Mouse (Mus musculus): ENCODE measurements at regions not wholly inside any gene's neighbourhood (a gene's known extent, or its start where the extent isn't known, plus 50 kb on each side); places are given as distances from the start of the nearest gene placed in this dataset.
A peak's percentile ranks its signal among the peaks of the same experiment; 100 is the strongest.

DNA sequence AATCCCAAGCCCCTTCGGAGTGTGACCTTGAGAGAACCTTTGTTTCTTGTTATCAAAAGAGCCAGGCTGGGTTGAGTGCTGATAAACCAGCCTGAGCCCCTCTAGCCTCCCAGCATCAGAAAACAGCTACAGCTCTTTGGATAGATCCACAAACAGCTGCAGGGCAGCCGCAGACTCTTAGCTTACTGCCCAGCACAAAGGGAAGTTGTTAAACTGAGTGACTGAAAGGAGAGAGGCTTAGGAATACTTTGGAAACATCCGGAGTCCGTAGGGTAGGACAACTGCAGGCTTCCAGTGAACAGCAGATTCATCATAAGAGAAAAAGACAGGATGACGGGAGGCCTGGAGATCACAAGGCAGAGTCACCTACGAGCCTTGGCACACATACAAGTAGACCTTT, 166.9 kb upstream of the Tyw5 start:
- DNase-seq, result no peak

DNA sequence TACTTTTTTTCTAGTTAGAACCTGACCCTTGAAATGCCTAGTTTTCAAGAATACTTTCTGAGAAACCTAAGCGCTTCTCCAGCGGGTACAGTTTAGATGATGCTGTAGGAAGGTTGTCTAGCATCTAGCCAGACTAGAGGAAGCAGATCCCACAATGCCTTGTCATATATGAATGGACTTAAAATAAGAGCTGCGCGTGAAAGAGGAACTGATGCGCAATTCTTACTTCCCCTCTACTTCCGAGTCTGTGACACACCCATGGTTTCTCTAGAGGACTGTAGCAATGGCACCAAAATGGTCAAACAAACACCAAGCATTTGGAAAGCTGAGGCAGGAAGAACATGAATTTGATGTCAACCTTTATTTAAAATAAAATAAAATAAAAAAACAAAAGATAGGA, 167.6 kb upstream of the Tyw5 start:
- no peak for DNase-seq

DNA sequence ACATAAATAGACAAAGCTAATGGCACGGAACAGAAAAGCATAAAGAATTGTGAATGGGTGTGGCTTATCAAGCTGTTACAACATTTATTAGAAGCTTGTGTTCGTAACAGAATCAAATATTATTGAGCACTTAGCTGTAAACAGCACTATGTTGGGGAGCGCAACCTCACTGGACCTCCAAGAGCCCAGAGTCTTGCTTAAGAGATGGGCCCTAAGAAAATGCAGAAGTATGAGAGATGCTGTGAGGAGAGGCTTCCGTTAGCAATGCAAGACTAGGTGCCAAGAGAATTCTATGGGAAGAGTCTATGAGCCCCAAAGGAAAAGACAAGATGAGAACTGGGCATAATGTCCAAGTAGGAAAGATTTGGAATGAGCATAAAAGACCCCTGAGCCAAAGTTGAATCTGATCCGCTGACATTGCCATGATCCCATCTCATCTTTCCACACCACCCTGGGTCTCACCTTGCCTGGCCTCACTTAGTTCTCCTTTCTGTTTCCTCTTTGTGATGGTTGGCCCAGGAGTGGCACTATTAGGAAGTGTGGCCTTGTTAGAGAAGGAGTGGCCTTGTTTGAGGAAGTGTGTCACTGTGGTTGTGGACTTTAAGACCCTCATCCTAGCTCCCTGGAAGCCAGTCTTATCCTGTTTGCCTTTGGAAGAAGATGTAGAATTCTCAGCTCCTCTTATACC, 169.3 kb upstream of the Tyw5 start:
- DNase-seq, result no peak

DNA sequence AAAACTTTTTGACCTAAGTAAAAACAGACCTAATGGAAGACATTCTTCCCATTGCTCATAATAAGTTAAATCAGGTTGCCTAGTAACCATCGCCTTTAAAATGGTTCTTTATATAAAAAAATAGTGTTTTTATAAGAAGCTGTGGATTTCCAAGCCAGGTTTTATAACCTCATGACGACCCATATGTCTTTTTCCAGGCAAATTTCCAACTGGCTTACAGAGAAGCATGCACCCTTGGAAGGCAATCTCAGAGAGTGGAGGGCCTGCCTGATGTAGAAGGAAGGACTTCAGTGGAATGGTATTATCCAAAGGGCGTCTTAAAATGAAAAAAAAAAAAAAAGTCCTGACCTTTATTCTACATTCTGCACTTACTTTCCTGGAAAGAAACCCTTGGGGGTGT, 172.2 kb upstream of the Tyw5 start:
- no peak for DNase-seq

DNA sequence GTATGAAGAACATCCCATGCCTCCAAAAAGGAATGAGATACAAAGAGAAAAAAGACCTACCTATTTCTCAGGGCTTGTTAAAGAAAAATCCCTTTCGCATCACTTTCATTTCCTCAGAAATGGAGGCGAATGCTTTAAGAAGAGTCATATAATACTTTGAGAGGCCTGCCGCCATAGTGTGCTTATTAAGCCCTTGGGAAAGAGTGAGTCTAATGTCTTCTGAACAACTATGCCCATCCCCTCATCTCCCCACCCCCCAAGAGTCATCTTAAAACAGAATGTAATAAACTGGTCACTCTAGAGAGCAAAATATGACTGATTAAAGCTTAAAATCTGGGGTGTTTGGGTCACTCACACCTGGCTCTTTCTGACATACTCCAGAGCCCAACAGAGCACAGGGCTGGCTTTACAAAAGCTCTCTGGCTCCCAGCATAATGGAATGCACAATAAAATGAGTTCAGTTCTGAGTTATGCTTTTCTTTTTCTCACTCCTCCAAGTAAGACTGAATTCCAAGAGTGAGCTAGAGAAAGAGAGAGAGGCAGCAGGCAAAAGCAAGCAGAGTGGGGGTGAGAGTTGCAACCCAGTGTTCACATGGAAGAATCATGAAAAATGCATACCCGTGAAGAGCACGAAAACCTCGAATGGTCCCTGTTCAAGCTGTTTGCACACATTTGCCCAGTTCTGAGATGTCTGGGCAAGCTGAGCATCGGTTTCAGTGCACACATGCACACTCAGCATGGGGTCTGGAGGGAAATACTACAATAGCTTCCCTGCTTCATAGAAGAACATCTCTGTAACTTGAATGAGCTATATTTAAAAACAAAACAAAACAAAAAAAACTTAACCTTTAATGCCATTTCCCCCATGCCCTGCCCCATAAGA, 180.0 kb upstream of the Spats2l start:
- no peak for DNase-seq

DNA sequence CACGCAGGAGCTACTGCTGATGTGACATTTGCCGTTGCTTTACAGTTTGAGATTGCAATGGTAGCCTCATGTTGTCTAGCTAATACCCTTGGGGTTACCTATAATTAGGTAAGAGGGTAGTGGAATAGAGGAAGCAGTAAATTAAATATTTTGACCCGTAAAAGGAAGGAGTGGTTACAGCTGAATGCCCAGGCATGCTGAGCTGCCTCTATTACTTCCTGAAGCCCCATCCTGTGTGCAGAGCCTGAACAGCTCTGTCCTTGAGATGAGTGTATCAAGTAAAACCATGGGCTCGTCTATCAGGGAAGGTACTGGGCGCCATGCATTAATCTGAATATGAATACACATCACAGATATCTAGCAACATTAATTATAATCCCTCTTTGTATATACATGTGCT, 179.1 kb upstream of the Spats2l start:
- DNase-seq, result no peak

DNA sequence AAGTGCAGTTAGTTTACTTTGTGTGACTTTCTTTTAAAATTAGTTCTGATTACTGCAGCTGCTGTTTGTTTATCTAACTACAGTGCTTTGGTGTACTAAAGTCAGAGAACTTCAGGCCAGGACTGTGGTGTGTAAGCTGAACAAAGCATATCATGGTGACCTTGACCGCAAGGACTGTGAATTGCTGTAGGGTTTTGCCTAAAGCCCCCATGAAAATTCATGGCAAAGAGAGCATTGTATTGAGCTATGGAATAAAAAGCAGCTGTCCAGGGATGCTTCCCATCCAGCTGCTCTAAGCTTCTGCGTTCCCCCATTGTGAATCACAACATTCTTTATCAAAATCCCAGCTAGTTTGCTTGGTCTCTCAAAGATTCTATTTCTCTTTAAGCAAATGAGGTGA, 173.0 kb upstream of the Spats2l start:
- no peak for DNase-seq

DNA sequence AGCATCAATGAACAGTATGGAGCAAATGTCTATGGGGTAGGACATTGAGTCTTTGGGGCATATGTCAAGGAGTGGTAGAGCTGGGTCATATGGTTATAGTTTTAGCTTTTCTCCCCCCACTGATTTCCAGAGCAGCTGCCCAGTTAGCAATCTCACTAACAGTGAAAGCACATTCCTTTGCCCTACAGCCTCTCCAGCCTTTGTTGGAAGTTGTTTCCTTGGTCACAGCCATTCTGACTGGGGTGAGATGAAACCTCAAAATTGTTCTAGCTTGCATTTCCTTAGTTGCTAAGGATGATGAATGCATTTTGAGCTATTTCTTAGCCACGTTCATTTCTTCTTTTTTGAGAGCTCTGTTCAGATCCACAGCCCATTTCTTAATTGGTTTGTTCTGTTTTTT, 168.4 kb upstream of the Spats2l start:
- no peak for DNase-seq

DNA sequence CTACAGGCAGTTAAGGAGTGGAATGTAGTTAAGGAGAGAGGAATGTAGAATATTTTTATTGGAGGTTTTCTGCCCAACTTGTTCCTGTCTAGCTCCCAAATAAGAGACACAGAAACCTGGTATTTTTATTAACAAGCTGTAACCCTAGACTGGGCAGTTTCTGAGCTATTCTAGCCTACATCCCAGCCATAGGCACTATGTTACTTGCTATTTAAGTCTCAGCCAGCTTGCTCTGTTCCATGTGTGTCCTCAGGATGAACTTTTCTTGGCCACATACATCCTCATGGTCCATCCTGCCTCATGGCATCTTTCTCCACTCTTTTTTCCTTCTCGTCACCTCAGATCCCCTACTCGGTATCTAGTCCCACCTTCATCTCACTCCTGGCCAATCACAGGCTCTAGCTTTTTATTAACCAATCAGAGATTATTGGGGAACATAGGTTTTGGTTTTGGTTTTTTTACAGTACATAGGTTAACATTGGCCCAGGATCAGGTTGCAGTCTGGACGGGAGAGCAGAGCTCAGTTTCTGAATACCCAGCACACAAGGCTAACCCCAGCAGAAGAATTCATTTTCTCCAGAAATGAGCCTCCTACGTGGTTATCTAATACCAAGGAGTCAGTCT, 167.8 kb upstream of the Spats2l start:
- DNase-seq, result no peak

DNA sequence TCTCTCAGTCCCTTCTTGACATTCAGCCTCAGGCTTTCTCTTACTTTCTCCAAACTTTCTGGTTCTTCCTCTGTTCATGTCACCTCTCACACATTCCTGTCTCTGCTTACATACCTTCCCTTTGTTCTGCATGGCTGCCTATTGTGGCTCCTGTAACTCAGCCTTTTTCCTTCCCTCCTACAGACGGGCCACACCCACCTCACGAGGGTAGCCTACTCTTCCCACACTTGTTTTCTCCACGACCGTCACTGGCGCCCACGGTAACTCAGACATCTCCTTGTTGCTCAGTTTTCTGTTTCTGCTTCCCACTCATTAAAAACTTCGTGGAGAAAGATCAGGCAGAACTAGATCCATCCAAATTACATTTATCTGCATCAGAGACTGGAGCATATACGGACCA, 166.9 kb upstream of the Spats2l start:
- DNase-seq, result no peak

DNA sequence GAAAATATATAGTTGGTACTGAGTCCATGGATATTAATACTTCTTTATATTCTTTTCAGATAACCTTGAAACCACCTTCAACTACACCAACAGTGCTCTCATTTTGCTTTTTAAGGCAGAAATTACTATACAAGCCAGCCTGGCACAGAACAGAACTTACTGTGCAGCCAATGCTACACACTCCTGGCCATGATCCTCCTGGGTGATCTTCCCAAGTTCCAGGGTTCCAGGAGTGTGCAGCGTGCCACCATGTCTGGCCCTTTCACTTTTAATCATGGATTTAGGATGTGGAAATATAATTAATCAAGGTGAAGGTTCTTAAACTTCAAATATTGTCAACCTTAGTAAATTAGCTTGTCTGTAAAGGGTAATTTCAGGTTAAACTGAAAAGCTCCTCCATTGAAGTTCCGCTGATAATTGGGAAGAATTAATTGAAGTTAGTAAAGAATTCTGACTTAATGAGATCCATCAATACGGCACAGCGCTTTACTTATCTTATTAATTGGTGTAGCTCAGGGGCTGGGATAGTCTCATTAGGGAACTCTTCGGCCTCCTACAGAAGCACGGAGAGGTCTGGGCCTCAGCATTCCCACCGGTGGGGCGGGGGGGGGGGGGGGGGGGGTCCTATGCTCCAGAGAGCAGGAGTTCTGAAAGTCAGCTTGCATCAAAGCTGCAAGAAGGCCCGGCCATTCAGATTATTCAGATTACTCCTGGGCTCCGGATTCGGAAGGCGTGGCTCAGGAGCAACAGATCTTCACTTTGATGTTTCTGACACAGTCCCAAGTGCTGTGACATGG, 166.1 kb upstream of the Spats2l start:
- no peak for DNase-seq

DNA sequence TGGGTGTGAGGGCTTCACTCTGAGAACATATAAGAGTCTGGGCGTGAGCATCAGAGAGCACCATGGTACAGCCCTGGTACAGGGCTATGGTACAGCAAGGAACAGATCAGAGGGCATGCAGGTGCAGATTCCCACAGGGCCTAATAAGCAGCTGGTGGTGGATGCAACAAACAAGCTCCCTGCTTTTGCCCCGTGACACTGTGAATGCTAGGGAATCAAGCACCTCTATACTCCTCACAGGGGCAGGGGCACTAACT, 165.6 kb upstream of the Spats2l start:
- DNase-seq, result no peak

DNA sequence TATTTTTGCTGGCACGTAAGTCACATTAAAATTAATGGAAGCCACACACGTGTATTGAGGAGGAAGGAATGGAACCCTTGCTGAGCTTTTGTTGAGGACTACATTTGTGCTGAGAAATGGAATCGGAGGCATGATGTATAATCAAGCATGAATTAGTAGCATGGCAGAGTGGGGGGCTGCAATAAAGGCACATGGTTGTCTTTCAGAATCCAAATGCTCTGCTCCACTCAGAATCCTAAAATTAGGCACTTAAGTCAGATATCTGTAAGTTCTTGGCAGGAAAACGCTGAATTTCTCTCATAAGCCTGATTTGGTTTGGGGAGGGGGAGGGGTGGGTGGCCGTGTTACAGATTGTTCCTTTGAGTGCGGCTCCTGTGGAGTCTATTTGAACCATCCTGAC, 164.7 kb upstream of the Spats2l start:
- no peak for DNase-seq

DNA sequence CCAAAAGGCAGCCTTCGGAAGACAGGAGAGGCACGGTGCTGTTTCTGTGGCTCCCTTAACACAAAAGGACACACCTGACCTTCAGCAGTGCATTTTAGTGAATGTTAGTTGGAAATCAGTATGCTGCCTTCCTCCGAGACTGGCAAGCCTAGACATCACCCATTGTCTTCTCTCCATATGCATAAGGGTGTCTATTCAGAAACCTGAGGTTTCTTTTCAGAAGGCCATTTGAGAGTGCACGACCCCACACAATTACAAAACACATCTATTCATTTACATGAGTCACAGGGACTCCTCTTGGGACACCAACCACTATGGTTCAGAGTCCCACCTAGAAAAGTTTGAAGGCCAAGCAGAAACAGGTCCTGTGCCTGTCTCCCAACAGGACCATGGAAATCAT, 161.8 kb upstream of the Spats2l start:
- DNase-seq, result no peak

DNA sequence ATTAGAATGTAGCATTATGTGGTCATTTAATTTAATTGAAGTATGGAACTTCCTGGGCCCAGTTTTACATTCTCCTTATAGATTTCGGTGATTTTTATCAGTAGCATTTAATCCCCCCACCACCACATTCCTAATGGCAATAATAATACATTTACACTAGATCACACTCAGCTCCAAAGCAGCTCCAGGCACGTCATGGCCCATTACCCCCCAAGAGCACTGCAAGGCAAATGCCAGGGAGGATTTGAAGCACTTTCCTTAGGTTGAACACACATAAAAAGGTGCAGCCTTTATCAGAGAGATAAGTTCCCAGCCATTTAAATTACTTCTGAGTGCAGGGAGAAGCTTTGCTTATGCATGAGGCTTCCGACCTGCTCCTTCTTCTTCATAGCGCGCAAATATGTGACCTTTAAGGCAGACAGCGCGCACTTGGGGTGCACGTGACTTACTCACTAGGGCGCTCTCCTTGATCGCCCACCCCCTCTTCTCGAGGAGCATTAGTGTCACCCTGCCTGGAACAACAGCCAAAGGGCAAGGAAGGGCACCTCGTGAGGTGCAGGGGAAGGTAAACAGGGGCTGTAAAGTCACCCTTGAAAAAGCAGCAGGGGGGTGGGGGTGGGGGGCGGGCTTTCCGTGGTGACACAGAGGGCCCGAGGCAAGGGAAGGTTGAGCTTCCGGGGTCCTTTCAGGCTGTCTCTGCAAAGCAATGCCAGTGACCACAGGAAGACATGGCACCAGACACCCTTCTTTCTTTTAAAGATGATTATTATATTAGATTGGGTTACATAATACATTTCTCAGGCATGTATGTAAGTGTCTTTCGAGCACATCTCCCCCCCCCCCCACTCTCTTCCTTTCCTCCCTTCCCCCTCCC, 160.8 kb upstream of the Spats2l start:
- peak; percentile 7 for DNase-seq

DNA sequence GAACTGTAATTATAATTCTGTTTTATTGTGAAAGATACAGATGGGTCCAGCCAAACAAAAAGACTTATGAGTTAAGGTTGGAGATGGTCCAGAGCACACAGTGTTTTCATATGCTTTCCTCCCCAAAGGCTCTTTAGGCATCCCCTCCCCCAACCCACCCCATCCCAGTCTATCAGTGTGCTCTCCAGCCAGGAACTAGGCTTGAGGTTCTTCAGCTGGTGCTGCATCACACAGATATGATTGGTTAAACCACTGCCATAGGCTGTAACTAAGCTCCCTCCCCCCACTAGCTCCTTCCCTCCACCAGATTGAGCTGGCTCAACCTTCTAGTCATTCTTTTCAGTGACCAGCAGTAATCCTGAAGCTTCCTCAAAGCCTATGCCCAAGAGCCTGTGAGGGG, 158.8 kb upstream of the Spats2l start:
- no peak for DNase-seq

DNA sequence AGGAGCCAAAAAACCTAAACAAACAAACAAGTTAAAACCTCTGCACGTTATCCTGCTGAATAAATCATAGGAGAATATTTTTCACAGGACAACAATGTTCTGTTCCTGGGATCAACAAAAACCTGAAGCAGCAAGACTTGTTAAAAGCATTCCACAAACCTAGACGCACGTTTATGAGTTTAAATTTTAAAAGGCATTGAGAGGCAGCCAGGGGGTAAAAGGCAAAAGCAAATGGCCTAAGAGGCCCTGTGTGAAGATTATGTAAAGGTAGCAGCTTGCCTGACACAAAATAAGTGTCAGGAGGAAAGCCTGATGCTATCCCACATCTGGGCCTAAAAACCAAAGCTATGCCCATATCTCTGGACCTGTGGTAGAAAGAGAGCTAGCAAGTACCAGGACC, 156.6 kb upstream of the Spats2l start:
- no peak for DNase-seq

DNA sequence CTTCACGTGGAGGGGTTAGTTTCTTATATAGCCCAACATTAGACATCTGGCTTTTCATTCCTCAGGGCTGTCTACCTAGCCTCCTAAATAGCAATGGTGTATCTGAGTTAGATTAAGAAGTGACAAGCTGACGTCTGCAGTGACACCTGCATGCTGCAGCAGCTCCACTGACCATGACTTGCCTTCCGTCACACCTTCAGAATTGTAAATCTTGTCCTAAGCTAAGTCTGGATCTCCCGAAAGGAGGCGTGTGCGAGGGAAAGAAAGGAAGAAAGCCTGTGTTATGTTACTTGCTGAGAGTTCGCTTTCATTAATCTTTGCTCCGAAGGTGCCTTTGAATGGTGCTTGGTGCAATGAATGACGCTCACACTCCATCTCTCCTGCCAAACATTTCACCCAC, 151.4 kb upstream of the Spats2l start:
- no peak for DNase-seq

DNA sequence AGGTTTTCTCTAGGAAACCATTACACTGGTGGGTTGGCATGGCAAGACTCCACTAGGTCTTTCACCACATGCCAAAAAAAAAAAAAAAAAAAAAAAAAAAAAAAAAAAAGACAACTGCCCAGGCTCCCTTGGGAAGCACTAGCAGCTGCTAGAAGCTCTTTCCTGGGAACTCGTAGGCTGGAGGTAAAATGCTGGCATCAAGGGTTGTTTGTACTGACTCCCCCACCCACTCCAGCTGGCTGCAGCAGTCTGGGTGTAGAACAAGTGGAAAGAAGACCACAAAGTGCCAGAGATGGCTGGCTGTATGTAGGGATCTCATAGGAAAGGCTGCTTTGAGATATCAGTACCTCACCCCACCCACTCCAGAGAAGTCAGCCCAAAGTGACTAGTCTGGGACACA, 140.0 kb upstream of the Spats2l start:
- no peak for DNase-seq

DNA sequence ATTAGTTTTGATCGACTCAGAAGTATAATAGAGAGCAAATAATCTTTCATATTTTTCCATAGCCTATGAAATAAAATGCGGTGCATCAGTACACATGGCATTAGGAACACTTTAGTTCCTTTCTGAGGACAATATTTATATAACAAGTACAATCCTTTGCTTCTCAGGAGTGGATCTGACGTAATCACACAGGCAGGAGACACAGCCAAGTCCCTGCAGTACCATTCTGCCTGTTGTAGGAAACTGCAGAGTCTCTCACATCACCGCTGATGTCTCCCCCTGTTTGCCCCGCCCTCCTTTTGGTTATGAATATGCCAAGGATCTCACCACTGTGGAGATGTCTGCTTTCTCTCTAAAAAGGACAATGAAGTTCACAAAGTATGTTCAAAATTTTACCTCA, 131.8 kb upstream of the Spats2l start:
- DNase-seq, result no peak

DNA sequence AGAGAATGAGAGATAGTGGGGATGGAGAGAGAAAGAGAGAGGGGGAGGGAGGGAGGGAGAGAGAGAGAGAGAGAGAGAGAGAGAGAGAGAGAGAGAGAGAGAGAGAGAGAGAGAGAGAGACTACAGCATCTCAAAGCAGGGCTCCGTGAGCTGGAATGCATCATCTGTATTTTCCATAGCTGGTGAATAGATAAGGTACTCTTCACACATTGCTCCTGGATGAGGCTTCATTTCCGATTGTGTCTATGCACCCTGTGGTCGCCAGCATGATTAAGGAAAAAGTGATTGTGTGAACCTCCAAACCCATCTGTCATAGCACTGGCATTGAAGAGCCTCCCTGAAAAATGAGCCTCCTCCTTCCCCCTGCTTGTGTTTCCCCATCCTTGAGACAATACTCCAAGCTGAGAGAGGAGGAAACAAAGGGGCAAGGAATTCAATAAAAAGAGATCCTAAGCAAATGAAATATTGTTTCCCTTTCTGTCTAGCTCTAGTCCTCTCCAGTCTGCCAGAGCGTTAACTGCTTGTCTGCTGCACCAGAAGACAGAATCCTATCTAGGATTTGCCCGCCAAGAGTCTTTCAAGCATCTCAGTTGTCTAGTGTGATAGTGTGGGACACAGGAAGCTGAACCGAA, 130.4 kb upstream of the Spats2l start:
- DNase-seq, result no peak

DNA sequence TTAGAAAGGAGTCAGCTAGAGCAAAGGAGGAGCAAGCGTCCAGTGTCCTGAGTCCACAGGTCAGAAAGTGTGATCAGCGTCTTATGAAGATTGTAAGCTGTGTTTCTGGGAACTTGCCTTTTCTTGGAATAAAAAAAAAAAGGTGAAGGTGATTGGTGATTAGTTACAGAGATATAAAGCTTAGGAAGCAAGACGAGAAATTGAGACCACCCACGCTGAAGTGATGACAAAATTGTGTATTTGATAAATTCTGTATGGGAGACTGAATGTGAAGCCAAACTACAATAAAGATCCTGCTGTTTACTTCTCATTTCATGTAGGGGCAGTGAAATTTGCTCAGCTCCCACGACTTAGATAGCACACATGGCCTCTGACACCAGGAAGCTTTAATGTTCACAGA, 109.0 kb upstream of the Spats2l start:
- DNase-seq, result no peak

Measured in adrenal gland, postnatal 14 days (tissue).